Mouse (Mus musculus) E14TG2a.4 (cell line): Measurements from ENCODE around the gene Krt35.

Experiments used
- CTCF ChIP-seq: conservative IDR thresholded peaks from 2 replicates; pipeline ENCODE4 v1.5.1; 2014; ENCODE audit warnings: low read length
- NANOG ChIP-seq: IDR thresholded peaks from 2 replicates; pipeline ENCODE4 v1.6.1; 2014; ENCODE audit warnings: borderline replicate concordance, low read length, mixed read lengths

DNA sequence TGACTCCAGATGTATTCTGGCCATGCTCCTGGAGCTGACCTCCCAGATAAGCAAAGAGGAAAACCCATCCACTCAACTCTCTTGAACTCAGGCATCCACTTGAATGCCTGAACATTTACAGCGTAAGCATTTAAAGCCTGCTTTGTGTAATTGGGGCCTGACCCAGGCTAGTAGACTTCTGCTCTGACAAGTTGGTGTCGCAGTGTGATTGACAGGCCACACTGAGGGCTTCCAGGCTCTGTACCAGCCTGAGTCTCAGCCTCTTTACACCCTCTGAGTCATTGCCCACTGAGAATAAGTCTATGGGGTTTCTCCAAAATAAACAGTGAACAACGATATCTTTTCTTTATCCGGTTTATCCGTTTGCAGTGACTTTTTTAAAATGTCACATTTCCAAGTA, 24.3 kb upstream of the Krt35 start:
- TF ChIP-seq CTCF (no peak), NANOG (no peak)
